Mouse (Mus musculus) heart, adult 2 months (tissue): ENCODE measurements at regions not wholly inside any gene's neighbourhood (a gene's known extent, or its start where the extent isn't known, plus 50 kb on each side); places are given as distances from the start of the nearest gene placed in this dataset.
A peak's percentile ranks its signal among the peaks of the same experiment; 100 is the strongest.

Experiments
- DNase-seq, 2 experiments: peaks; one replicate each; pipeline ENCODE4 v3.0.0; 2021
- H3K27ac ChIP-seq: fragments of 200-600 bp; 2 replicates; pipeline ENCODE4 v1.8.1; 2022
- H3K27me3 ChIP-seq: fragments of 200-500 bp; 2 replicates; pipeline ENCODE4 v1.6.1; 2012; ENCODE audit warnings: mild to moderate bottlenecking, low read length, inconsistent platforms, mixed read lengths; ENCODE audit not compliant: control insufficient read depth, insufficient read depth
- H3K36me3 ChIP-seq: fragments of 200-500 bp; 2 replicates; pipeline ENCODE4 v1.6.1; 2012; ENCODE audit warnings: low read length, inconsistent platforms; ENCODE audit not compliant: control insufficient read depth, insufficient read depth
- H3K4me1 ChIP-seq: fragments of 200-500 bp; 2 replicates; pipeline ENCODE4 v1.6.1; 2011; ENCODE audit warnings: low read length; ENCODE audit not compliant: control insufficient read depth, insufficient read depth
- H3K4me3 ChIP-seq: fragments of 200-600 bp; 2 replicates; pipeline ENCODE4 v1.8.1; 2022
- H3K79me2 ChIP-seq: fragments of 200-500 bp; replicated peaks from 2 replicates; pipeline ENCODE4 v1.6.1; 2012; ENCODE audit warnings: mild to moderate bottlenecking, inconsistent platforms, low read length, moderate library complexity, mixed read lengths; ENCODE audit not compliant: control insufficient read depth, insufficient read depth
- H3K9ac ChIP-seq: fragments of 200-500 bp; 2 replicates; pipeline ENCODE4 v1.6.1; 2012; ENCODE audit warnings: low read depth, mild to moderate bottlenecking, control low read depth, inconsistent platforms, low read length, mixed read lengths
- CTCF ChIP-seq: fragments of 200-600 bp; IDR thresholded peaks from 2 replicates; pipeline ENCODE4 v1.8.1; 2022; ENCODE audit warnings: antibody characterized with exemption, mild to moderate bottlenecking, moderate library complexity
- EP300 ChIP-seq: fragments of 200-500 bp; IDR thresholded peaks from 2 replicates; pipeline ENCODE4 v1.6.1; 2011; ENCODE audit warnings: low read depth, low read length, control low read depth; ENCODE audit not compliant: insufficient read depth
- POLR2A ChIP-seq: fragments of 200-500 bp; IDR thresholded peaks from 2 replicates; pipeline ENCODE4 v1.6.1; 2011; ENCODE audit warnings: mild to moderate bottlenecking, low read depth, low read length, control low read depth; ENCODE audit not compliant: insufficient read depth
- WGBS: fragments of 180-500 bp; shearing (Covaris S2); methylation state at CpG from one replicate; pipeline ENCODE4 v1.1.7; 2018; 5-methylcytosine and 5-hydroxymethylcytosine counted together
- intact Hi-C: fragments of 180-260 bp; cut with DNase I; formaldehyde crosslinking; loops from one replicate; pipeline ENCODE4 v1.15.1; 2025

DNA sequence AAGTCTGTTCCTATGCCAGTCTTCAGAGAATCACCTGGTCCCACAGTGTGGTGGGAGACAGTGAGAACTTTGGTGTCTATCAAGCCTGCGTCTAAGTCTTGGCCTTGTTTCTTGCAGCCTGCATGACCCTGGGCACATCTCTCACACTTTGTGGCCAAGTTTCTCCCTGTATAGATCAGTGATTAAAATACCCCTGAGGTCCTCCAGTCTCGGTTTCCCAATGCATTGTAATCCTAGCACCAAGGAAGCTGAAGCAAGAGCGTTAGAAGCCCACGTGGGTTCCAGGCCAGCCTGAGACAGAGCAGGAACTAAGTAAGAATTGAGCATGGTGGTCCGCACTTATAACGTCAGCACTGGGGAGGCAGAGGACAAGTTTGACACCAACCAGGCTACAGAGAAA lies 59.6 kb upstream of the Hk2 start:
- Histone ChIP-seq H3K27me3 (no peaks in the 10 kb centered on the region), H3K4me1 (no peaks in the 10 kb centered on the region), H3K9ac (no peak overlapping the region), H3K27ac (no peak overlapping the region), H3K79me2 (no peaks in the 10 kb centered on the region), H3K4me3 (no peak overlapping the region), H3K36me3 (no peaks in the 10 kb centered on the region)
- no peak for TF ChIP-seq CTCF
- DNase-seq = no peak
- intact Hi-C loops = no loop called here
- WGBS = 92% methylated on average over 6 of the region's 6 CpGs

DNA sequence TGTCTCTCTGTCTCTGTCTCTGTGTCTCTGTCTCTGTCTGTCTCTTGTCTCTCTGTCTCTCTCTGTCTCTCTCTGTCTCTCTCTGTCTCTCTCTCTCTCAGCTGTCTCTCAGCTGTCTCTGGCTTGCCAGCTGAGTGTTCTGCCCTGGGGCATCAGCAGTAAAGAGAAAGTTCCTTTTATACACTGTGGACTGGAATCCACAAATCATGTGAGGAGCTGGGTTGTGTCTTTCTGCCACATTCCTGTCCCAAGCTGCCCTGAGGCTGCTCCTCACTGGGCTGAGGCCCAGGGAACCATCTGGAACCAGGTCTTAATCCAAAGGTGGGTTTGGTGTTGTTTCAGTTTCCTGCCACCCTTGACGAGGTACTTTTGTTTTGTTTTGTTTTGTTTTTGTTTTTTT lies 57.0 kb upstream of the Hk2 start:
- WGBS = 29% methylated on average over 1 of the region's 1 CpGs
- H3K27ac ChIP-seq = no peak overlapping the region
- H3K27me3 ChIP-seq = no peaks in the 10 kb centered on the region

DNA sequence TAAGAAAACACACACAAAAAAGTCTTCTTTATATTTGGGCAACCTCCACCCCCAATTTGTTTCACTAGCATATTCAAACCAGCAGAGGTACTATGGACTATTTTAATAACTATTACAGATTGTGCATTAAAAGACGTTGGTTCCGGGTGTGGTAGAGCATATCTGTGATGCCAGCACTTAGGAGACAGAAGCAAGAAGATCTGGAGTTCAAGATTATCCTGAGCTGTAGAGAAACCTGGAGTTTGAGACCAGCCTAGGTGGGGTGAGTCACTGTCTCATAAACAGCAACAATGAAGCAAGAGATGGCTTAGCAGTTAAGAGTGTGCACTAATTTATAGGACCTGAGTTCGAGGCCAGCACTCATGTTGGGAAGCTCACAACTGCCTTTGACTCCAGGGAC lies 50.4 kb upstream of the Hk2 start:
- H3K9ac ChIP-seq = no peak overlapping the region
- intact Hi-C loops = loop anchor here (5.0 kb wide), 1 partner anchor 47 kb away; no protein-coding TSS in a partner anchor
- no peak overlapping the region for H3K4me3 ChIP-seq
- DNase-seq = no peak
- 85% methylated on average over 3 of the region's 3 CpGs for WGBS
- no peaks in the 10 kb centered on the region for H3K27me3 ChIP-seq
- no peak overlapping the region for H3K27ac ChIP-seq
- H3K4me1 ChIP-seq = peaks cover 2% of the 10 kb centered on the region
- H3K36me3 ChIP-seq = no peaks in the 10 kb centered on the region
- no peak for TF ChIP-seq POLR2A
- no peak for TF ChIP-seq EP300
- TF ChIP-seq CTCF = no peak
- H3K79me2 ChIP-seq = no peaks in the 10 kb centered on the region

More for the DNA sequence above, 57.0 kb upstream of the Hk2 start:
- DNase-seq = no peak
- H3K79me2 ChIP-seq = no peaks in the 10 kb centered on the region
- H3K36me3 ChIP-seq = no peaks in the 10 kb centered on the region
- TF ChIP-seq CTCF (no peak), POLR2A (no peak), EP300 (no peak)
- no peak overlapping the region for H3K9ac ChIP-seq
- H3K4me3 ChIP-seq = no peak overlapping the region
- no peaks in the 10 kb centered on the region for H3K4me1 ChIP-seq
- intact Hi-C loops = no loop called here

DNA sequence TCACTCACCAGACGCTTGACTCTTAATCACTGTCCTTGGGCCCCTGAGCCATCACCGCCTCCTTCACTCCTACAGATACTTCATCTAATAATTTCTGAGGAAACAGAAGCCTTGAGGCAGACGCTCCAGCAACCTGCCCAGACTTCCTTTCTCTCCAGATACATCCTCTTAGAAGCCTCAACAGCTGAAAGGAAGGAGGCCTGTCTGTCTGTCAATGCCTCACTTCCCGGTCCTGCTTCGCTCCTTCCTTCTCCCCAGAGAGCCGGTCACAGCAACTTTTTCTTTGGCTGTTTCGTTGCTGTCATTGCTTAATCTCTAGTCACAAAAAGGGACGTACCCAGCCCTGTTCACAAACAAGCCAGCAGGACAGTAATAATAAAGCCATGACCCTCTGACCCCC lies 50.0 kb upstream of the Hk2 start:
- TF ChIP-seq POLR2A = 0 out of 2 replicates have a peak, but pooled peaks have one; percentile 36
- TF ChIP-seq CTCF = no peak
- TF ChIP-seq EP300 = no peak
- WGBS = 33% methylated on average over 8 of the region's 8 CpGs
- Histone ChIP-seq H3K4me3 (no peak overlapping the region), H3K27me3 (no peaks in the 10 kb centered on the region), H3K79me2 (no peaks in the 10 kb centered on the region), H3K36me3 (no peaks in the 10 kb centered on the region), H3K4me1 (peaks cover 2% of the 10 kb centered on the region), H3K27ac (no peak overlapping the region), H3K9ac (no peak overlapping the region)
- intact Hi-C loops = no loop called here
- peak in 1 of 2 experiments; percentile 16 for DNase-seq
